Mouse (Mus musculus): Measurements from ENCODE around the gene Folr1. TPM values are rescaled to one million over a fixed set of nuclear protein-coding genes. Genes with fewer than 3 reads are reported as not detected.

Gene Folr1
- polyA plus RNA-seq (2015; fragmentation: Nextera tagmentation; extraction: Ambion mirVana), result 0.68 and 0.95 TPM in 2 replicates

GRCm38 (mm10) chr7:101870629-101871028 lies at the start of gene Folr1:
Folr1 (minus strand) TSS chr7:101870788.
- no peak within 1 kb of the TSS for H3K27ac ChIP-seq
- H3K27me3 ChIP-seq, result no peaks in the 10 kb centered on the region
- H3K4me3 ChIP-seq, result no peak within 1 kb of the TSS
- H3K4me2 ChIP-seq, result no peak within 1 kb of the TSS
- H3K4me1 ChIP-seq, result no peaks in the 10 kb centered on the region
- 66% methylated on average over 2 of the region's 2 CpGs for WGBS
- no peak for ATAC-seq (ENCODE audit: borderline replicate concordance, extremely low read depth, low FRiP score, low TSS enrichment)
- H3K9me3 ChIP-seq, result no peaks in the 10 kb centered on the region
- no peak within 1 kb of the TSS for H3K9ac ChIP-seq
- H3K36me3 ChIP-seq, result no peaks in the 10 kb centered on the region

- Histone ChIP-seq H3K27ac (no peak overlapping the region), H3K4me1 (no peaks in the 10 kb centered on the region), H3K4me2 (no peak overlapping the region), H3K4me3 (no peak overlapping the region), H3K9me3 (no peaks in the 10 kb centered on the region), H3K36me3 (peaks cover 13% of the 10 kb centered on the region), H3K27me3 (no peaks in the 10 kb centered on the region), H3K9ac (no peak overlapping the region)
- ATAC-seq (ENCODE audit: borderline replicate concordance, extremely low read depth, low FRiP score, low TSS enrichment), result peak; percentile 67; the same call in 1 of the 2 replicates
- 13% methylated on average over 1 of the region's 1 CpGs for WGBS
Observed at GRCm38 (mm10) chr7:101918071-101918470, 47.5 kb upstream of the Folr1 start.

- peaks cover 12% of the 10 kb centered on the region for H3K4me1 ChIP-seq
- H3K4me2 ChIP-seq, result no peak overlapping the region
- H3K27me3 ChIP-seq, result no peaks in the 10 kb centered on the region
- H3K27ac ChIP-seq, result no peak overlapping the region
- H3K9me3 ChIP-seq, result no peaks in the 10 kb centered on the region
- no peak overlapping the region for H3K4me3 ChIP-seq
- H3K9ac ChIP-seq, result no peak overlapping the region
- peaks cover 48% of the 10 kb centered on the region for H3K36me3 ChIP-seq
- no peak for ATAC-seq (ENCODE audit: borderline replicate concordance, extremely low read depth, low FRiP score, low TSS enrichment)
- WGBS, result 61% methylated on average over 3 of the region's 3 CpGs
Observed at GRCm38 (mm10) chr7:101911982-101912381, 41.4 kb upstream of the Folr1 start.

GRCm38 (mm10) chr7:101910138-101910537 lies 39.5 kb upstream of the Folr1 start:
- Histone ChIP-seq H3K27me3 (no peaks in the 10 kb centered on the region), H3K4me3 (no peak overlapping the region), H3K9ac (no peak overlapping the region), H3K27ac (no peak overlapping the region), H3K4me2 (no peak overlapping the region), H3K36me3 (peaks cover 48% of the 10 kb centered on the region), H3K9me3 (no peaks in the 10 kb centered on the region), H3K4me1 (peaks cover 22% of the 10 kb centered on the region)
- 84% methylated on average over 4 of the region's 4 CpGs for WGBS
- ATAC-seq (ENCODE audit: borderline replicate concordance, extremely low read depth, low FRiP score, low TSS enrichment), result no peak

- H3K36me3 ChIP-seq, result peaks cover 38% of the 10 kb centered on the region
- no peaks in the 10 kb centered on the region for H3K27me3 ChIP-seq
- no peak overlapping the region for H3K4me2 ChIP-seq
- H3K9ac ChIP-seq, result peak overlapping the region; percentile 8; the same call in 1 of the 2 replicates
- H3K4me1 ChIP-seq, result peaks cover 24% of the 10 kb centered on the region
- no peak for ATAC-seq (ENCODE audit: borderline replicate concordance, extremely low read depth, low FRiP score, low TSS enrichment)
- H3K9me3 ChIP-seq, result no peaks in the 10 kb centered on the region
- no peak overlapping the region for H3K4me3 ChIP-seq
- H3K27ac ChIP-seq, result no peak overlapping the region
- WGBS, result 72% methylated on average over 4 of the region's 4 CpGs
Observed at GRCm38 (mm10) chr7:101908367-101908766, 37.8 kb upstream of the Folr1 start.

- peak overlapping the region; percentile 64 for H3K4me2 ChIP-seq
- H3K4me3 ChIP-seq, result peak overlapping the region; percentile 86
- peaks cover 21% of the 10 kb centered on the region for H3K36me3 ChIP-seq
- peak overlapping the region; percentile 96 for H3K9ac ChIP-seq
- H3K27me3 ChIP-seq, result no peaks in the 10 kb centered on the region
- H3K4me1 ChIP-seq, result peaks cover 24% of the 10 kb centered on the region
- ATAC-seq (ENCODE audit: borderline replicate concordance, extremely low read depth, low FRiP score, low TSS enrichment), result no peak
- no peaks in the 10 kb centered on the region for H3K9me3 ChIP-seq
- peak overlapping the region; percentile 98 for H3K27ac ChIP-seq
- WGBS, result 58% methylated on average over 8 of the region's 8 CpGs
Observed at GRCm38 (mm10) chr7:101906696-101907095, 36.1 kb upstream of the Folr1 start.

- Histone ChIP-seq H3K9me3 (no peaks in the 10 kb centered on the region), H3K4me3 (peak within 1 kb of the TSS; percentile 86), H3K27ac (peak within 1 kb of the TSS; percentile 98), H3K36me3 (peaks cover 17% of the 10 kb centered on the region), H3K4me2 (peak within 1 kb of the TSS; percentile 86), H3K4me1 (peaks cover 24% of the 10 kb centered on the region), H3K27me3 (no peaks in the 10 kb centered on the region), H3K9ac (peak within 1 kb of the TSS; percentile 96)
- WGBS, result 8% methylated on average over 11 of the region's 11 CpGs
- no peak for ATAC-seq (ENCODE audit: borderline replicate concordance, extremely low read depth, low FRiP score, low TSS enrichment)
Observed at GRCm38 (mm10) chr7:101906287-101906681, 35.7 kb upstream of the Folr1 start, which contains the start of gene Tomt. Tomt (minus strand) TSS chr7:101906359.

- Histone ChIP-seq H3K27ac (peak within 1 kb of the TSS; percentile 98), H3K4me3 (peak within 1 kb of the TSS; percentile 86), H3K4me2 (peak within 1 kb of the TSS; percentile 86), H3K9ac (peak within 1 kb of the TSS; percentile 96), H3K9me3 (no peaks in the 10 kb centered on the region), H3K4me1 (peaks cover 24% of the 10 kb centered on the region), H3K36me3 (peaks cover 15% of the 10 kb centered on the region), H3K27me3 (no peaks in the 10 kb centered on the region)
- under 1% methylated on average over 60 of the region's 61 CpGs for WGBS
- peak; percentile 97 for ATAC-seq (ENCODE audit: borderline replicate concordance, extremely low read depth, low FRiP score, low TSS enrichment)
Observed at GRCm38 (mm10) chr7:101905561-101906286, 35.1 kb upstream of the Folr1 start, which contains the start of gene Lamtor1. Lamtor1 (plus strand) TSS chr7:101905904.

- Histone ChIP-seq H3K4me1 (peaks cover 18% of the 10 kb centered on the region), H3K36me3 (peaks cover 4% of the 10 kb centered on the region; the same call in 1 of the 2 replicates), H3K4me3 (no peak overlapping the region), H3K9ac (no peak overlapping the region), H3K4me2 (no peak overlapping the region), H3K9me3 (no peaks in the 10 kb centered on the region), H3K27ac (no peak overlapping the region), H3K27me3 (no peaks in the 10 kb centered on the region)
- ATAC-seq (ENCODE audit: borderline replicate concordance, extremely low read depth, low FRiP score, low TSS enrichment), result no peak
Observed at GRCm38 (mm10) chr7:101902846-101903245, 32.3 kb upstream of the Folr1 start.

- Histone ChIP-seq H3K27ac (no peak overlapping the region), H3K4me3 (no peak overlapping the region), H3K27me3 (no peaks in the 10 kb centered on the region), H3K9ac (no peak overlapping the region), H3K4me2 (no peak overlapping the region), H3K4me1 (peaks cover 18% of the 10 kb centered on the region), H3K9me3 (no peaks in the 10 kb centered on the region), H3K36me3 (peaks cover 4% of the 10 kb centered on the region; the same call in 1 of the 2 replicates)
- no peak for ATAC-seq (ENCODE audit: borderline replicate concordance, extremely low read depth, low FRiP score, low TSS enrichment)
- 93% methylated on average over 10 of the region's 10 CpGs for WGBS
Observed at GRCm38 (mm10) chr7:101901969-101902368, 31.4 kb upstream of the Folr1 start.

- H3K36me3 ChIP-seq, result peaks cover 4% of the 10 kb centered on the region; the same call in 1 of the 2 replicates
- H3K27ac ChIP-seq, result no peak overlapping the region
- no peaks in the 10 kb centered on the region for H3K27me3 ChIP-seq
- H3K4me3 ChIP-seq, result no peak overlapping the region
- peaks cover 12% of the 10 kb centered on the region for H3K4me1 ChIP-seq
- H3K4me2 ChIP-seq, result no peak overlapping the region
- no peak overlapping the region for H3K9ac ChIP-seq
- no peaks in the 10 kb centered on the region for H3K9me3 ChIP-seq
- WGBS, result 86% methylated on average over 16 of the region's 16 CpGs
- no peak for ATAC-seq (ENCODE audit: borderline replicate concordance, extremely low read depth, low FRiP score, low TSS enrichment)
Observed at GRCm38 (mm10) chr7:101900331-101901097, 29.9 kb upstream of the Folr1 start.
